Mouse (Mus musculus) C3H10T1/2 (cell line): ENCODE results near the gene Zscan10. TPM values are rescaled to one million over a fixed set of nuclear protein-coding genes. Genes with fewer than 3 reads are reported as not detected.

Experiments
- polyA plus RNA-seq, 2 experiments: library from polyadenylated mRNA; unstranded; fragments of >200 nt; fragmentation: generic; extraction: Trizol; gene quantifications; one replicate each; pipeline ENCODE4 v1.2.1; 2012; ENCODE audit warnings: missing spikeins in 2 of 2

Gene Zscan10
- polyA plus RNA-seq: under 1 TPM in 1 of 2 experiments, not detected in 1; 0.02 TPM

DNA sequence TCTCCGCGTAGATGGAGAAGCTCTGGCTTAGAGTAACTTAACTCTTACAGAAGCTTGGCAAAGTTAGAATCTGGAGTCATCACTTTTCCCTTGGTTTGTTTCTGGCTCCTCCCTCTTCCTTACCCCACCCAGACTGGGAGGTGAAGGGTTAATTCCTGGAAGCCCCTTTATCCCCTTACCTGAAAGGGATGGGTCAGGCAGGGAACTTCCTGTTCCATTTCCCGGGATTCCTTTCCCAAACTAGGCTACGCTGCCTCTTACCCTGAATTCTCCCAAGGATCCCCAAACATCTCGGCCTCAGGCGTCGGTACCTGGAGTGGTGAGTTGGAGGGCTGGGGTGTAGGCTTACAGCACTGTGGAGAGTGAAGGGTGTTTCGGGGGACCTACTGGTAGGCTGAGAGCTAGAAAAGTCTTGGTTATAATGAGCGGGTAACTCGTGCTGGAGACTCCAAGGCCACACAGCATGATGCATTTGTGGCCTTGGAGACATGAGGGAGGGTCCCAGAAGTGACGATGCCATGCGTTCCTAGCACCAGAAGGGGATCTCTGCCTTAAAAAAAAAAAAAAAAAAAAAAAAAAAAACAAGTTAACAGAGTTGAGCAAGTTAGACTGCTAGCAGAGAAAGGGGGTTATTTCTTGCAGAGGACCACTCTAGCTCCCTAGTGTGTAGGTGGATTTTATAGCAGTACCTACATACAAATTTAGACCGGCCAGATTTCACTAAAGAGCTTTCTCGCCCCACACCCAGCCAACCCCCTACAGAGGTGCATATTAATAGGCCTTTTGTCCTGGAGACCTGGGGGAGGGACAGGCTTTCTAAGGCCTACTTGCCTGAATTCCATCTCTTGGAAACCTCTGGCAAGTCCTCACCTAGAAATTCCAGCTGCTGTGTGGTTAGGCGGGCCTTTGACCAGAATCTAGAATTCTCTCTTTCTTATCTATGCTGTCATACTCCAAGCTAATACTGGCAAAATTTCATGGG is at the start of gene Zscan10:
Zscan10 (plus strand) TSS at position 216 of the 982 bp plus-strand sequence.

GRCm38 (mm10) chr17:23563595-23564367 is 36.9 kb upstream of the Zscan10 start, which contains the start of gene Zfp213:
Gene Zfp213, minus strand, starts transcription at chr17:23564238.

DNA sequence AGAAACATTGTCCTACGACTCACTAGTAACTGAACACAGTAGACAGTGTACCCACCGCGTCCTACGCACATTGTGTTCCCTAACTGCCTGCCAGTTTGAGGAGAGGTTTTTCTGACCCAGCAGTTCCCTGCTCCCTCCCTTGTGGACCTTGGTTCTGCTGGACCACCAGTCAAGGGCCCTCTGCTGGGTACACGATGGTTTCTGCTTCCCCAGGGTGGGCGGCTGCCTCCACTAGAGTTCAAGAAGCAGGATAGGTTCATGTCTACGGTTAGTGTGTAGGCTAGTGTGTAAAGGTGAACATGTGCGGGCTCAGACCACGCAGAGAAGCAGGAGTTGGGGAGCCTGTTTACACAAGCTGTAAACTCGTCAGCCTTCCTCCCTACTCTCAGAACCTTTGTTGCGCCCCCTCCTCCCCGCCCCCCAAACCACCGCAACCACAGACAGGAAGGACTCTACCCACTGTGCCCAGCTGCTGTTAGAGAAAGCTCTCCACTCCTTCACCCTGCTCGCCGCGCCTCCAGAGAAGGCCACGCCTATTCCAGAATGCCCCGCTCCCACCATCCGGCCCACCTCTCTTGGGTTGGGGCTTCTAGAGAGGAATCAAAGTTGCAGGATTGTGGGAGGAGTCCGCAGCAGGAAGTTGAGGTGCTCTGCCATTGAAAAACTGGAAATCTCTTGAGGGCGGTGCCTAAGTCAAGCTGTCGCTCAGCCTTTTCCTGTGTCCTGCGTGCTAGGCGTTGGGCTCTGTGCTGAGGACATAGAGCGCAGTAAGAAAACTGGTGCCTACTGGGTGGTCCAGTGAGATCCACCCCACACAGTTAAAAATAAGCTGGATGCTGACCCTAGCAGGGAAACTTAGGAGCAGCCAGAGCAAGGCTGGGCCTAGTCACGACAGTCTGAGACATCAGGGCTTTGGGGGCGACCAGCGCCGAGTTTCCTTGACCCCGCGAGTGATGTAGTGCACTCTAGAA is 1.8 kb upstream of the Zscan10 start, which contains the start of gene Zfp13:
Zfp13 (minus strand) TSS at position 906 of the 971 bp plus-strand sequence.

DNA sequence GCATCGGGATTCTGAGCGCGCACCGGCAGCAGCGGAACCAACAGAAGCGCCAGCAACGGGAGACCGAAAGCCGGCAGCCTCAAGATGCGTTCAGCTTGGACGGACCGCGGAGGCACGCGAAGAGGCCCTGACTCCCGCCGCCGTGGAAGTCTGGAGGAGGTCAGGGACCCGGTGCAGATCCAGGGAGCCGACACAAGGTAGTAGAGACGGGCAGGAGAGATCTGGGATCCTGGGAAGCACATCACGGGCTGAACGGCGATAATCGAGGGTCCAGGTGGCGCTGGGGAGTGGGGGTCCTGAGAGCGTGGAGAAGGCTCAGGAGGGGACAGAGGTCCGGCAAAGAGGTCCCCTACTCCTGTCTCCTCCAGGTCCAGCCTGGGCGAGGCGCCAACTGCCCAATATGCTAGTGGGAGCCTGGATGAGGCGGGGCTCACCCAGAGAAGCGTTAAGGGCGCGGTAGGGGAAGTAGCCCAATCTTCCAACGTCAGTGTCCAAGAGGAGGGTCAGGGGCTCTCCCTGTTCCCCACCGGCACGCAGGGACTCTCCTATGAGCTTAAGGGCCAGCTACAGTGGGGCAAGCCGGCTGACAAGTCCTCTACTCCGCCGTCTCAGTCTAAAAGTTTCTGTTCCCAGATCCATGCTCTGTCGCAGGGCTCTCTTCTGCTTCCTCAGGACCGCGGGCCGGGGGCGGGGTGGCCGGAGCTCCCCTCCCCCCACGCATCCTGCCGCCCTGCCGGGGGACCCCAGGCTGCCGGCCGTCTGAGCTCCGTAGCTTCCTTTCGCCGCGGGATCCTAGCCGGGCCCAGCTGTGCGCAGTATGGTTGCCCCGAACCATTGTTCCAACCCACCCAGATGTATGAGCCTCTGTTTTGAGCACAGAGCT is 44.2 kb downstream of the Zscan10 start, which contains the start of gene Mmp25:
Mmp25 (minus strand) TSS at position 665 of the 883 bp plus-strand sequence.

GRCm38 (mm10) chr17:23660117-23660875 is 59.6 kb downstream of the Zscan10 start, which contains the start of gene Bicdl2:
Gene Bicdl2, plus strand, starts transcription at chr17:23660506.

Other genes starting within 250 kb of the Zscan10 start
- gene Vmn2r116, start 216.3 kb upstream of the Zscan10 start, polyA plus RNA-seq: not detected
- gene Vmn2r117, start 121.2 kb upstream of the Zscan10 start, polyA plus RNA-seq: not detected
- gene Zfp213, start 36.6 kb upstream of the Zscan10 start, polyA plus RNA-seq: 10 to 100 TPM in 1 of 2 experiments, 1 to 10 TPM in 1; 9.1 to 12.4 TPM
- 1 to 10 TPM; 2.1 to 3.2 TPM for gene Zfp13, start 1.4 kb upstream of the Zscan10 start, polyA plus RNA-seq
- gene Mmp25, start 44.4 kb downstream of the Zscan10 start, polyA plus RNA-seq: not detected
- gene Bicdl2, start 59.6 kb downstream of the Zscan10 start, polyA plus RNA-seq: under 1 TPM; 0.05 to 0.18 TPM
- 100 to 1,000 TPM; 438 to 526 TPM for gene Hcfc1r1, start 72.7 kb downstream of the Zscan10 start, polyA plus RNA-seq
- 10 to 100 TPM; 27.0 to 29.9 TPM for gene Thoc6, start 73.0 kb downstream of the Zscan10 start, polyA plus RNA-seq
- gene Tnfrsf12a, start 76.6 kb downstream of the Zscan10 start, polyA plus RNA-seq: 100 to 1,000 TPM in 1 of 2 experiments, 10 to 100 TPM in 1; 78.5 to 413 TPM
- under 1 TPM in 1 of 2 experiments, not detected in 1; 0.04 TPM for gene Cldn6, start 78.4 kb downstream of the Zscan10 start, polyA plus RNA-seq
- gene Cldn9, start 83.2 kb downstream of the Zscan10 start, polyA plus RNA-seq: 1 to 10 TPM in 1 of 2 experiments, under 1 TPM in 1; 0.53 to 3.5 TPM
- under 1 TPM; 0.07 to 0.45 TPM for gene 1520401A03Rik, start 121.9 kb downstream of the Zscan10 start, polyA plus RNA-seq
- gene Pkmyt1, start 125.5 kb downstream of the Zscan10 start, polyA plus RNA-seq: 10 to 100 TPM; 24.3 to 38.2 TPM
- gene Paqr4, start 140.0 kb downstream of the Zscan10 start, polyA plus RNA-seq: 10 to 100 TPM; 22.3 to 32.8 TPM
- gene Kremen2, start 145.0 kb downstream of the Zscan10 start, polyA plus RNA-seq: under 1 TPM in 1 of 2 experiments, not detected in 1; 0.07 TPM
- gene Flywch1, start 170.7 kb downstream of the Zscan10 start, polyA plus RNA-seq: 10 to 100 TPM; 49.7 to 60.6 TPM
- gene Flywch2, start 185.2 kb downstream of the Zscan10 start, polyA plus RNA-seq: under 1 TPM in 1 of 2 experiments, not detected in 1; 0.55 TPM
- gene Srrm2, start 189.7 kb downstream of the Zscan10 start, polyA plus RNA-seq: 100 to 1,000 TPM in 1 of 2 experiments, 10 to 100 TPM in 1; 26.7 to 115 TPM
- 1,000 to 10,000 TPM; 1,533 to 1,676 TPM for gene Elob, start 228.3 kb downstream of the Zscan10 start, polyA plus RNA-seq
- not detected for gene Prss33, start 235.2 kb downstream of the Zscan10 start, polyA plus RNA-seq
- gene Prss32, start 243.0 kb downstream of the Zscan10 start, polyA plus RNA-seq: under 1 TPM in 1 of 2 experiments, not detected in 1; 0.05 TPM
- under 1 TPM in 1 of 2 experiments, not detected in 1; 0.02 TPM for gene Prss41, start 243.3 kb downstream of the Zscan10 start, polyA plus RNA-seq